Mouse (Mus musculus): ENCODE results near the gene Nop10. TPM values are rescaled to one million over a fixed set of nuclear protein-coding genes. Genes with fewer than 3 reads are reported as not detected.

The Nop10 gene
- polyA plus RNA-seq, 1 experiment from 2014 or later: 238 TPM

DNA sequence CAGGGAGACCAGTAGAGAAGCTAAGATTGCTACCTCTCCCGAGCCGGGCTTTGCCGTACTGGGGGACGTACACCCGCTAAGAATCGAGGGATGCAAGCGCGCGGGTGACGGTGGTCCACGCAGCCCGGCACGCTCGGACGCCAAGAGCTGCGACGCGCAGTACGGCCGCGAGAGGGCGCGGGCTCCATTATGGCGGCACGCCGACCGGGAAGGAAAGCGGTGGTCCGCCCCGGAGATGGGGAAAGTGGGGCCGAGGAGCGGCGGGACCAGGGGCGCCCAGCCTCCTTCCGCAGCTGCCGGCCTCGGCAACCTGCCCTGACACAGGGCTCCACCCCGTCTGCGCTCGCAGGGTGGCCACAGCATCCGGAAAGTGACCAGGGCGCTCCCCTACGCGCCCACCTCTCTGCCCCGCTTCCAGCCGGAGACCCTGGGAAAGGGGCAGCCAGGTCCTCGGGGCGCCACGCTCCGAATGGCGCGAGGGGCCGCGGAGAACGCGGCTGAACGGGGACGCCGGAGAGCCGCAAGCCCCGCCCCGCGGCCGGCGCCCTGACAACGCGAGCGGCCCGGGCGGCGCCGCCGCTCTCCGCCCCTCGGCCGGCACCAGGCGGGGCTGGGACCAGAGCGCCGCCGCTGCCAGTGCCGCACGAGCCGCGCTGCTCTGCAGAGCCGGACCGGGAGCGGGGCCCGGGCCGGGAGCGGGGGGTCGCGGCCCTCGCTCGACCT is 22.4 kb upstream of the Nop10 start, which contains the start of gene Lpcat4:
Lpcat4 (plus strand) TSS at position 257 of the 723 bp plus-strand sequence.
- Histone ChIP-seq H3K27ac (ENCODE audit: low read length) (peak within 1 kb of the TSS; percentile 93), H3K9me3 (ENCODE audit: control insufficient read depth, low read length) (no peaks in the 10 kb centered on the region), H3K27me3 (replicated peaks; ENCODE audit: control insufficient read depth, insufficient read depth, low read length) (no peaks in the 10 kb centered on the region), H3K9ac (ENCODE audit: low read depth, low read length) (peak within 1 kb of the TSS; percentile 86), H3K4me2 (ENCODE audit: low read depth, low read length) (peak within 1 kb of the TSS; percentile 95), H3K36me3 (ENCODE audit: control insufficient read depth, insufficient read depth, low read length) (no peaks in the 10 kb centered on the region), H3K4me1 (ENCODE audit: control insufficient read depth, insufficient read depth, low read length) (peaks cover 5% of the 10 kb centered on the region; the same call in 1 of the 2 replicates), H3K4me3 (ENCODE audit: low read length) (peak within 1 kb of the TSS; percentile 92)
- under 1% methylated on average over 87 of the region's 94 CpGs for WGBS
- ATAC-seq: peak; percentile 89

DNA sequence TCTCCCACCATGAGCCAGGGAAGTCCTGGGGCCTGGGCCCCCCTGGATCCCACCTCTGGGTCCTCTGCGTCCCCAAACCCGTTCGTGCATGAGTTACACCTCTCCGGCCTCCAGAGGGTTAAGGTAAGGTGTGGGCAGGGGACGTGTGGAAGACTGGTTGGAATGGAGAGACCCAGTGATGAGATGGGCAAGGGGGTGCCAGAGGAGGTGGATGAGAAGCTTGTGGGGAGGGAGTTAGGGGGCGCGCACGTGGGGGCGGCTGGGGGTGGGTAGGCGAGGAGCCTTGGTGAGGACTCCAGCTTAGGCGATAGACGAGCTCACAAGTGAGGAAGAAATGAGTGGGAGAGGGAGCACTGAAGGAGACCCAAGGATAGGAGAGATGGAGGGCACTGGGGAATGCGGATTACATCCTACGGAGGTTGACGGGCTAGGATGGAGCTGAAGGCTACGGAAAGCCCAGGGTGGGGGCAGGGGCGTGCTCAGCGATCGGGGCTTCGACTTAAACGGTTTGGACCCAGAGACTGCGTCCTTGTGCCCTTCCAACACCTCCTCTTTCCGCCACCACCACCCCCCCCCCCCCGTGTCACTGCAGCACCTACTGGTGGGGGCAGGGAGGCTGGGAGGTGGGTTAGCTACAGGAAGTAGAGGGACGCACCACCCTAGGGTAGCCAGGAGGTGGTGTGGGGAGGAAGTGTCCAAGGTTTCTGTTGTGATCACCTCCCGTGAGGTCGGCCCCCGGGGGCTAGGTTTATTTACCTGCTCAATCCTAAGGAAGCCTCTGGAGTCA is 21.6 kb upstream of the Nop10 start:
- peak overlapping the region; percentile 86 for H3K9ac ChIP-seq (ENCODE audit: low read depth, low read length)
- no peaks in the 10 kb centered on the region for H3K27me3 ChIP-seq (replicated peaks; ENCODE audit: control insufficient read depth, insufficient read depth, low read length)
- H3K27ac ChIP-seq (ENCODE audit: low read length): peak overlapping the region; percentile 93
- WGBS: under 1% methylated on average over 28 of the region's 28 CpGs
- H3K4me3 ChIP-seq (ENCODE audit: low read length): peak overlapping the region; percentile 92
- ATAC-seq: peak; percentile 37
- H3K4me2 ChIP-seq (ENCODE audit: low read depth, low read length): peak overlapping the region; percentile 95
- no peaks in the 10 kb centered on the region for H3K36me3 ChIP-seq (ENCODE audit: control insufficient read depth, insufficient read depth, low read length)
- H3K9me3 ChIP-seq (ENCODE audit: control insufficient read depth, low read length): no peaks in the 10 kb centered on the region
- H3K4me1 ChIP-seq (ENCODE audit: control insufficient read depth, insufficient read depth, low read length): peaks cover 5% of the 10 kb centered on the region; the same call in 1 of the 2 replicates

- WGBS: 79% methylated on average over 14 of the region's 14 CpGs
- no peak for ATAC-seq
- Histone ChIP-seq H3K9ac (ENCODE audit: low read depth, low read length) (no peak overlapping the region), H3K27ac (ENCODE audit: low read length) (no peak overlapping the region), H3K36me3 (ENCODE audit: control insufficient read depth, insufficient read depth, low read length) (no peaks in the 10 kb centered on the region), H3K4me1 (ENCODE audit: control insufficient read depth, insufficient read depth, low read length) (peaks cover 8% of the 10 kb centered on the region; the same call in 1 of the 2 replicates), H3K4me3 (ENCODE audit: low read length) (no peak overlapping the region), H3K9me3 (ENCODE audit: control insufficient read depth, low read length) (no peaks in the 10 kb centered on the region), H3K27me3 (replicated peaks; ENCODE audit: control insufficient read depth, insufficient read depth, low read length) (no peaks in the 10 kb centered on the region), H3K4me2 (ENCODE audit: low read depth, low read length) (no peak overlapping the region)
Observed at GRCm38 (mm10) chr2:112241787-112242186, 19.9 kb upstream of the Nop10 start.

DNA sequence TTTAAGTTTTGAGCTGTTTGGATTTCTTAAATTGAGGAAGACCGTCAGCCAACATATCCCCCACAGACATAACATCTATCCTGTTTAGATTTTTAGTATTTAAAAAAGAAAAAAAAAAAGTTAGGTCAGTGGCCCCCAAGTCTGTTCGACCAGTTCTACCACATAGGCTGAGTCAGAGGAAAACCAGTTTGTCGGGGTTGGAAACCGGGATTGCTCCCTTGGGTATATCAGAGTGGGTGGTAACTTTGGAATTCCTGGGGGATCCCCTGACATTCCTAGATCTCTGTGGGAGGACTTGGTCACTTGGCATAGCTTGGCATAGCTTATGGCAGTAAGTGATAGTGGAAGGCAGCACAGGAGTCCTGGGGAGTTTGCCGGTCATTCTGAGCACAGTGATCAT is 16.4 kb upstream of the Nop10 start:
- Histone ChIP-seq H3K4me2 (ENCODE audit: low read depth, low read length) (no peak overlapping the region), H3K4me1 (ENCODE audit: control insufficient read depth, insufficient read depth, low read length) (peaks cover 6% of the 10 kb centered on the region; the same call in 1 of the 2 replicates), H3K27ac (ENCODE audit: low read length) (no peak overlapping the region), H3K9ac (ENCODE audit: low read depth, low read length) (no peak overlapping the region), H3K9me3 (ENCODE audit: control insufficient read depth, low read length) (no peaks in the 10 kb centered on the region), H3K27me3 (replicated peaks; ENCODE audit: control insufficient read depth, insufficient read depth, low read length) (no peaks in the 10 kb centered on the region), H3K36me3 (ENCODE audit: control insufficient read depth, insufficient read depth, low read length) (no peaks in the 10 kb centered on the region), H3K4me3 (ENCODE audit: low read length) (no peak overlapping the region)
- whole genome bisulfite sequencing: 60% methylated on average over 5 of the region's 5 CpGs
- ATAC-seq: peak; percentile 44; the same call in 1 of the 2 replicates

DNA sequence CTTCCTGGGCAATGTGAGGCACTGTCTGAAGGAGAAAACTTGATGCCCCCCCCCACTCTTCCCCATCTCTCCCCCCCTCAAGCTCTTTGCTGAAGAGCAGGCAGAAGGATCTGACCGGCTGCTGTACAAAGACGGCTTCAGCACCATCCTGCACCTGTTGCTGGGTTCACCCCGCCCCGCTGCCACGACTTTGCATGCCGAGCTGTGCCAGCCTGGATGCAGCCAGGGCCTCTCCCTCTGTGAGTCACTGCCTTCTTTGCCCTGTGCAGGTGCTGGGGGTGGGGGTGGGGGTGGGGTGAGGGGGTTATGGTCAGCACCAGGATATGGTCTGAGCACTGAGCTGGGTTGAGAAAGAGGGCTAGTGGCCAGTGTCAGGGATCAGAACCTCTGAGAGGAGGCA is 15.5 kb upstream of the Nop10 start:
- 0 out of 2 replicates have a peak, but pooled peaks have one; percentile 6 for ATAC-seq
- H3K27ac ChIP-seq (ENCODE audit: low read length): no peak overlapping the region

GRCm38 (mm10) chr2:112247323-112247722 is 14.4 kb upstream of the Nop10 start:
- Histone ChIP-seq H3K4me2 (ENCODE audit: low read depth, low read length) (no peak overlapping the region), H3K27ac (ENCODE audit: low read length) (no peak overlapping the region), H3K4me3 (ENCODE audit: low read length) (no peak overlapping the region), H3K27me3 (replicated peaks; ENCODE audit: control insufficient read depth, insufficient read depth, low read length) (no peaks in the 10 kb centered on the region), H3K4me1 (ENCODE audit: control insufficient read depth, insufficient read depth, low read length) (peaks cover 3% of the 10 kb centered on the region; the same call in 1 of the 2 replicates), H3K36me3 (ENCODE audit: control insufficient read depth, insufficient read depth, low read length) (no peaks in the 10 kb centered on the region), H3K9ac (ENCODE audit: low read depth, low read length) (no peak overlapping the region), H3K9me3 (ENCODE audit: control insufficient read depth, low read length) (no peaks in the 10 kb centered on the region)
- 85% methylated on average over 10 of the region's 10 CpGs for WGBS
- ATAC-seq: no peak

More for the DNA sequence above, 15.5 kb upstream of the Nop10 start:
- Histone ChIP-seq H3K9ac (ENCODE audit: low read depth, low read length) (no peak overlapping the region), H3K36me3 (ENCODE audit: control insufficient read depth, insufficient read depth, low read length) (no peaks in the 10 kb centered on the region), H3K27me3 (replicated peaks; ENCODE audit: control insufficient read depth, insufficient read depth, low read length) (no peaks in the 10 kb centered on the region), H3K4me1 (ENCODE audit: control insufficient read depth, insufficient read depth, low read length) (peaks cover 6% of the 10 kb centered on the region; the same call in 1 of the 2 replicates), H3K9me3 (ENCODE audit: control insufficient read depth, low read length) (no peaks in the 10 kb centered on the region), H3K4me2 (ENCODE audit: low read depth, low read length) (no peak overlapping the region), H3K4me3 (ENCODE audit: low read length) (no peak overlapping the region)
- 80% methylated on average over 6 of the region's 6 CpGs for WGBS

GRCm38 (mm10) chr2:112249780-112250453 is 11.8 kb upstream of the Nop10 start:
- Histone ChIP-seq H3K9ac (ENCODE audit: low read depth, low read length) (no peak overlapping the region), H3K36me3 (ENCODE audit: control insufficient read depth, insufficient read depth, low read length) (no peaks in the 10 kb centered on the region), H3K4me1 (ENCODE audit: control insufficient read depth, insufficient read depth, low read length) (0 out of 2 replicates have a peak, but pooled peaks cover 3% of the 10 kb centered on the region), H3K9me3 (ENCODE audit: control insufficient read depth, low read length) (no peaks in the 10 kb centered on the region), H3K4me2 (ENCODE audit: low read depth, low read length) (no peak overlapping the region), H3K27me3 (replicated peaks; ENCODE audit: control insufficient read depth, insufficient read depth, low read length) (no peaks in the 10 kb centered on the region), H3K27ac (ENCODE audit: low read length) (no peak overlapping the region), H3K4me3 (ENCODE audit: low read length) (no peak overlapping the region)
- WGBS: 91% methylated on average over 10 of the region's 10 CpGs
- no peak for ATAC-seq

- peak overlapping the region; percentile 58 for H3K27ac ChIP-seq (ENCODE audit: low read length)
- H3K4me2 ChIP-seq (ENCODE audit: low read depth, low read length): no peak overlapping the region
- H3K36me3 ChIP-seq (ENCODE audit: control insufficient read depth, insufficient read depth, low read length): no peaks in the 10 kb centered on the region
- H3K9me3 ChIP-seq (ENCODE audit: control insufficient read depth, low read length): no peaks in the 10 kb centered on the region
- H3K27me3 ChIP-seq (replicated peaks; ENCODE audit: control insufficient read depth, insufficient read depth, low read length): no peaks in the 10 kb centered on the region
- H3K4me1 ChIP-seq (ENCODE audit: control insufficient read depth, insufficient read depth, low read length): no peaks in the 10 kb centered on the region
- no peak overlapping the region for H3K4me3 ChIP-seq (ENCODE audit: low read length)
- peak; percentile 85 for ATAC-seq
- H3K9ac ChIP-seq (ENCODE audit: low read depth, low read length): no peak overlapping the region
- 45% methylated on average over 7 of the region's 7 CpGs for whole genome bisulfite sequencing
Observed at GRCm38 (mm10) chr2:112254675-112255515, 6.8 kb upstream of the Nop10 start.
